Mouse (Mus musculus) CH12.LX (cell line): ENCODE results near the gene Wfdc6a. TPM values are rescaled to one million over a fixed set of nuclear protein-coding genes. Genes with fewer than 3 reads are reported as not detected.
A peak's percentile ranks its signal among the peaks of the same experiment; 100 is the strongest.
"Not testable (repeated sequence)": the region's sequence is repeated elsewhere in the genome, so short reads cannot be mapped to it uniquely, and the experiment has no call there.

Experiments
- DNase-seq: peaks from one replicate; pipeline ENCODE4 v3.0.0-alpha.2; 2013; ENCODE audit errors: extremely low read depth
- H3K27ac ChIP-seq: 2 replicates; pipeline ENCODE4 v1.5.1; 2012; ENCODE audit warnings: low read depth, mild to moderate bottlenecking, control low read depth, moderate library complexity; ENCODE audit not compliant: insufficient read depth
- H3K27me3 ChIP-seq: replicated peaks from 2 replicates; pipeline ENCODE3; 2012; ENCODE audit warnings: inconsistent platforms
- H3K36me3 ChIP-seq, 2 experiments: replicated peaks in 1 of 2; 2 replicates each; pipeline versions ENCODE3 to v1.6.1; 2012; ENCODE audit warnings: inconsistent platforms in 1 of 2, low read length in 1 of 2, mild to moderate bottlenecking in 1 of 2, mixed read lengths in 1 of 2, moderate library complexity in 1 of 2; ENCODE audit not compliant: control insufficient read depth in 1 of 2, insufficient read depth in 1 of 2
- H3K4me1 ChIP-seq, 2 experiments: 2 replicates each; pipeline ENCODE4 v1.6.1; 2012; ENCODE audit warnings: inconsistent platforms in 1 of 2, moderate library complexity in 1 of 2; ENCODE audit not compliant: insufficient read depth in 2 of 2, control insufficient read depth in 1 of 2
- H3K4me2 ChIP-seq: 2 replicates; pipeline ENCODE4 v1.6.1; 2012; ENCODE audit warnings: low read depth, mild to moderate bottlenecking, control low read depth; ENCODE audit not compliant: poor library complexity, insufficient read depth, severe bottlenecking
- H3K4me3 ChIP-seq, 3 experiments: fragments of 150-350 bp in 1 of 3; sonication (generic) in 1 of 3; replicated peaks in 1 of 3; 2 replicates each; pipeline versions ENCODE3 to v1.5.1; 2011 to 2012; ENCODE audit warnings: low read depth in 2 of 3, low read length in 2 of 3, mild to moderate bottlenecking in 2 of 3, moderate library complexity in 2 of 3, control low read depth in 1 of 3, improper control_type of control experiment in 1 of 3, inconsistent platforms in 1 of 3, mixed read lengths in 1 of 3; ENCODE audit not compliant: poor library complexity in 1 of 3
- H3K79me2 ChIP-seq: replicated peaks from 2 replicates; pipeline ENCODE4 v1.6.1; 2012; ENCODE audit warnings: mild to moderate bottlenecking, moderate library complexity; ENCODE audit not compliant: control insufficient read depth, poor library complexity, insufficient read depth, severe bottlenecking; ENCODE audit errors: extremely low read depth
- H3K9ac ChIP-seq: 2 replicates; pipeline ENCODE4 v1.6.1; 2012; ENCODE audit warnings: low read depth, mild to moderate bottlenecking, control low read depth, moderate library complexity; ENCODE audit not compliant: insufficient read depth
- H3K9me3 ChIP-seq: replicated peaks from 2 replicates; pipeline ENCODE3; 2012; ENCODE audit warnings: low read length, inconsistent platforms, mixed read lengths
- CHD2 ChIP-seq: IDR thresholded peaks from 2 replicates; pipeline ENCODE4 v1.6.1; 2011; ENCODE audit warnings: low read length, improper control_type of control experiment
- CTCF ChIP-seq, 2 experiments: IDR thresholded peaks in 1 of 2; conservative IDR thresholded peaks in 1 of 2; 2 replicates each; pipeline ENCODE4 v1.5.1; 2011 to 2012; ENCODE audit warnings: low read depth in 2 of 2, low read length in 2 of 2, improper control_type of control experiment in 1 of 2, inconsistent platforms in 1 of 2, mild to moderate bottlenecking in 1 of 2, moderate library complexity in 1 of 2
- EP300 ChIP-seq: IDR thresholded peaks from 2 replicates; pipeline ENCODE4 v1.6.1; 2011; ENCODE audit warnings: low read length, improper control_type of control experiment
- ETS1 ChIP-seq: conservative IDR thresholded peaks from 2 replicates; pipeline ENCODE4 v1.6.1; 2012; ENCODE audit warnings: low read depth, mild to moderate bottlenecking, inconsistent platforms, low read length, improper control_type of control experiment, moderate library complexity
- GABPA ChIP-seq: IDR thresholded peaks from 2 replicates; pipeline ENCODE4 v1.6.1; 2012; ENCODE audit warnings: low read depth, low read length, improper control_type of control experiment, inconsistent platforms; ENCODE audit not compliant: insufficient replicate concordance
- HCFC1 ChIP-seq: IDR thresholded peaks from 2 replicates; pipeline ENCODE4 v1.6.1; 2012; ENCODE audit warnings: low read depth, mild to moderate bottlenecking, inconsistent platforms, low read length, improper control_type of control experiment
- IRF4 ChIP-seq: IDR thresholded peaks from 2 replicates; pipeline ENCODE4 v1.6.1; 2014; ENCODE audit warnings: low read depth, mild to moderate bottlenecking, inconsistent platforms, low read length, improper control_type of control experiment
- JUN ChIP-seq: IDR thresholded peaks from 2 replicates; pipeline ENCODE4 v1.6.1; 2011; ENCODE audit warnings: low read depth, mild to moderate bottlenecking, low read length, improper control_type of control experiment, moderate library complexity; ENCODE audit not compliant: insufficient read depth
- MAFK ChIP-seq: IDR thresholded peaks from 2 replicates; pipeline ENCODE4 v1.6.1; 2011; ENCODE audit warnings: low read length, improper control_type of control experiment; ENCODE audit not compliant: insufficient replicate concordance
- MAX ChIP-seq: IDR thresholded peaks from 2 replicates; pipeline ENCODE4 v1.6.1; 2011; ENCODE audit warnings: low read length, improper control_type of control experiment
- MAZ ChIP-seq: IDR thresholded peaks from 2 replicates; pipeline ENCODE4 v1.6.1; 2012; ENCODE audit warnings: low read depth, mild to moderate bottlenecking, inconsistent platforms, low read length, improper control_type of control experiment, moderate library complexity
- MEF2A ChIP-seq: IDR thresholded peaks from 2 replicates; pipeline ENCODE4 v1.6.1; 2014; ENCODE audit warnings: low read depth, mild to moderate bottlenecking, inconsistent platforms, low read length, improper control_type of control experiment, borderline replicate concordance
- NELFE ChIP-seq: IDR thresholded peaks from 2 replicates; pipeline ENCODE4 v1.6.1; 2011; ENCODE audit warnings: low read depth, low read length, improper control_type of control experiment
- POLR2A ChIP-seq: IDR thresholded peaks from 2 replicates; pipeline ENCODE4 v1.6.1; 2011; ENCODE audit warnings: low read depth, mild to moderate bottlenecking, improper control_type of control experiment, low read length
- POLR2AphosphoS2 ChIP-seq: IDR thresholded peaks from 2 replicates; pipeline ENCODE4 v1.6.1; 2011; ENCODE audit warnings: low read depth, low read length, improper control_type of control experiment
- RAD21 ChIP-seq: IDR thresholded peaks from 2 replicates; pipeline ENCODE4 v1.6.1; 2011; ENCODE audit warnings: low read depth, mild to moderate bottlenecking, low read length, improper control_type of control experiment, moderate library complexity
- SIN3A ChIP-seq: IDR thresholded peaks from 2 replicates; pipeline ENCODE4 v1.6.1; 2012; ENCODE audit warnings: low read length, improper control_type of control experiment, inconsistent platforms
- SMC3 ChIP-seq: IDR thresholded peaks from 2 replicates; pipeline ENCODE4 v1.6.1; 2011; ENCODE audit warnings: low read depth, low read length, improper control_type of control experiment
- TBP ChIP-seq: conservative IDR thresholded peaks from 2 replicates; pipeline ENCODE4 v1.6.1; 2011; ENCODE audit warnings: low read depth, low read length, improper control_type of control experiment
- TCF12 ChIP-seq: IDR thresholded peaks from 2 replicates; pipeline ENCODE4 v1.6.1; 2014; ENCODE audit warnings: low read depth, mild to moderate bottlenecking, inconsistent platforms, low read length, improper control_type of control experiment
- UBTF ChIP-seq: IDR thresholded peaks from 2 replicates; pipeline ENCODE4 v1.6.1; 2012; ENCODE audit warnings: low read depth, mild to moderate bottlenecking, inconsistent platforms, low read length, improper control_type of control experiment, moderate library complexity
- USF2 ChIP-seq: conservative IDR thresholded peaks from 2 replicates; pipeline ENCODE4 v1.6.1; 2011; ENCODE audit warnings: low read depth, low read length, improper control_type of control experiment
- ZKSCAN1 ChIP-seq: IDR thresholded peaks from 2 replicates; pipeline ENCODE4 v1.6.1; 2012; ENCODE audit warnings: low read depth, inconsistent platforms, low read length, improper control_type of control experiment, borderline replicate concordance
- ZMIZ1 ChIP-seq: IDR thresholded peaks from 2 replicates; pipeline ENCODE4 v1.6.1; 2012; ENCODE audit warnings: low read depth, mild to moderate bottlenecking, inconsistent platforms, low read length, improper control_type of control experiment
- dilution Hi-C: fragments of 300-500 bp; cut with MboI; formaldehyde crosslinking; loops from 2 replicates; pipeline ENCODE4 v1.14.3; 2020; ENCODE audit warnings: low sequenced_read_pairs; ENCODE audit not compliant: extremely low pct_unique_long_range_greater_than_20kb, extremely low pct_ligation_motif_present
- in situ Hi-C: fragments of 300-500 bp; cut with MboI; formaldehyde crosslinking; loops from 3 replicates; pipeline ENCODE4 v1.14.3; 2019; ENCODE audit warnings: low sequenced_read_pairs, low pct_ligation_motif_present, low pct_unique_long_range_greater_than_20kb, mixed read lengths
- polyA plus RNA-seq: library from polyadenylated mRNA; unstranded; fragments of >175 nt; gene quantifications from 2 replicates; pipeline ENCODE4 v1.2.1, GENCODE M21; 2012; ENCODE audit warnings: low read depth; ENCODE audit not compliant: insufficient read length
- total RNA-seq, 2 experiments: library from RNA; depleted of rRNA; stranded (reverse); fragments of 300-350 nt in 1 of 2; fragments of >200 nt in 1 of 2; gene quantifications; 2 replicates each; pipeline ENCODE4 v1.2.3; 2012 to 2014

The Wfdc6a gene
- total and polyA plus RNA-seq, 3 experiments, result not detected

- in situ Hi-C loops (no loop called here), dilution Hi-C loops (no loop called here)
- no peak within 1 kb of the TSS for H3K4me2 ChIP-seq
- no peak within 1 kb of the TSS for H3K27ac ChIP-seq
- H3K79me2 ChIP-seq, result no peaks in the 10 kb centered on the region
- no peak within 1 kb of the TSS for H3K9ac ChIP-seq
- no peak for DNase-seq
- TF ChIP-seq CHD2 (no peak), UBTF (no peak), TCF12 (no peak), MAX (no peak), GABPA (no peak), NELFE (no peak), MEF2A (no peak), USF2 (no peak), EP300 (no peak), HCFC1 (no peak), ETS1 (no peak), POLR2A (no peak), TBP (no peak), MAZ (no peak), POLR2AphosphoS2 (no peak), IRF4 (no peak), ZMIZ1 (no peak)
- H3K4me3 ChIP-seq, result no peak within 1 kb of the TSS
- peaks cover 89% of the 10 kb centered on the region for H3K27me3 ChIP-seq
- H3K4me1 ChIP-seq, result peaks cover 0 to 4% of the 10 kb centered on the region in 2 experiments; a peak in 1 of 4 replicates
- H3K36me3 ChIP-seq, result no peaks in the 10 kb centered on the region
- H3K9me3 ChIP-seq, result no peaks in the 10 kb centered on the region
Observed at GRCm38 (mm10) chr2:164593494-164593893, 8.2 kb upstream of the Wfdc6a start, which contains the start of gene Eppin. Gene Eppin (minus strand): TSS chr2:164593594.

GRCm38 (mm10) chr2:164592014-164592413, 6.8 kb upstream of the Wfdc6a start:
- Histone ChIP-seq H3K4me2 (no peak overlapping the region), H3K36me3 (no peaks in the 10 kb centered on the region), H3K79me2 (no peaks in the 10 kb centered on the region), H3K27me3 (peaks cover 88% of the 10 kb centered on the region), H3K4me1 (peaks cover 0 to 8% of the 10 kb centered on the region in 2 experiments; a peak in 1 of 4 replicates), H3K9ac (no peak overlapping the region), H3K9me3 (no peaks in the 10 kb centered on the region), H3K4me3 (no peak overlapping the region), H3K27ac (no peak overlapping the region)
- TF ChIP-seq TBP (no peak), JUN (no peak), ZKSCAN1 (no peak), MAFK (no peak), NELFE (no peak), SMC3 (peak; percentile 57), RAD21 (peak; percentile 82), SIN3A (no peak), CTCF (conservative IDR thresholded peaks at IDR 0.05 in 1 of 2, IDR thresholded peaks at IDR 0.05 in 1 of 2; ENCODE audit: low read depth in 2 of 2, low read length in 2 of 2) (peak; percentile 44 to 87)
- peak; percentile 27 for DNase-seq
- in situ Hi-C loops, result no loop called here
- dilution Hi-C loops, result no loop called here

GRCm38 (mm10) chr2:164573359-164573758, 11.9 kb downstream of the Wfdc6a start, which contains the start of gene Spint3:
Gene Spint3 (minus strand): TSS chr2:164573459.
- in situ Hi-C loops, H3K36me3 ChIP-seq, H3K4me1 ChIP-seq, H3K9me3 ChIP-seq, H3K4me2 ChIP-seq, DNase-seq, H3K79me2 ChIP-seq, dilution Hi-C loops, H3K4me3 ChIP-seq, H3K9ac ChIP-seq, H3K27ac ChIP-seq: not testable (repeated sequence)
- H3K27me3 ChIP-seq, result peaks cover 80% of the 10 kb centered on the region
